Mouse (Mus musculus): Measurements from ENCODE around the gene Fam219a. TPM values are rescaled to one million over a fixed set of nuclear protein-coding genes. Genes with fewer than 3 reads are reported as not detected.
A peak's percentile ranks its signal among the peaks of the same experiment; 100 is the strongest.

The Fam219a gene
- polyA plus RNA-seq, 1 experiment from 2014 or later: 9.3 TPM

DNA sequence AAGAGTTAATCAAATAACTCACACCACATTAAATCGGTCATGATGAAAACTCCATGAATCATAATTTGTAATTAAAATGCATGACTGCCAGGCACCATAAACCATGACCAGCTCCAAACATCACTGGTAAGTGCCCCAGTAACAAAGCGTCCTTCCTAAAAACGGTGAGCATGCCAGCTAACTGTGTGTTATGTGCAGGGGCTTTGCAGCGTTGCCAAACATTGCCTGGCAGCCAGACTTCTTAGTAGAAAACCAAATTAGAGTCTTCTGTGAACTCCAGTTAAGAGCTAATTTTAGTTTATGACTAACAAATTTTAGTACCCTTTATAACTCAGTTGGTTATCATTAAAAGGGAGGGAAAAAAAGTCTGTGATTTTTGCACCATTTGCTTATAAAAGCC is 4.2 kb upstream of the Fam219a start:
- Histone ChIP-seq H3K9ac (no peak overlapping the region), H3K4me1 (peaks cover 33% of the 10 kb centered on the region), H3K4me3 (replicated peaks) (no peak overlapping the region), H3K4me2 (no peak overlapping the region), H3K36me3 (replicated peaks) (no peaks in the 10 kb centered on the region), H3K27me3 (peaks cover 6% of the 10 kb centered on the region; the same call in 1 of the 2 replicates), H3K9me3 (no peaks in the 10 kb centered on the region), H3K27ac (no peak overlapping the region)
- WGBS: 75% methylated on average over 4 of the region's 4 CpGs
- no peak for ATAC-seq (ENCODE audit: low FRiP score)

DNA sequence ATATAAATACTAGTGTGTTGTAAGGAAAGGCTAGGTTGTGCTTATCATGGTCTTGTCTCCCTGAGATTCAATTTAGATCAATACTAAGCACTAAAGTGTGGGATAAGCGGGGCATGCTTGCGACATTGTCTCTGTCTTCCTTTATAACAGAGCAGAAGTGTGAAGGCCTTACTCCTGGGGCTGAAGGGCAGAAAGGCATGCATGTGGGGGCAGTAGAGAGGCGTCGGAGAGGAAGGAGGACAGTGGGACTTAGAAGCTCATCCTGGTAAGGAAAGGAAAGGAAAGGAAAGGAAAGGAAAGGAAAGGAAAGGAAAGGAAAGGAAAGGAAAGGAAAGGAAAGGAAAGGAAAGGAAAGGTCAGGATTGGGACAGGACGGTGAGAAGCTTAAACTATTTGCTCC is 2.2 kb upstream of the Fam219a start:
- no peak overlapping the region for H3K4me3 ChIP-seq (replicated peaks)
- no peak overlapping the region for H3K9ac ChIP-seq
- H3K9me3 ChIP-seq: no peaks in the 10 kb centered on the region
- WGBS: 22% methylated on average over 5 of the region's 5 CpGs
- peaks cover 39% of the 10 kb centered on the region for H3K4me1 ChIP-seq
- no peak for ATAC-seq (ENCODE audit: low FRiP score)
- H3K27ac ChIP-seq: no peak overlapping the region
- H3K4me2 ChIP-seq: no peak overlapping the region
- peaks cover 6% of the 10 kb centered on the region; the same call in 1 of the 2 replicates for H3K27me3 ChIP-seq
- no peaks in the 10 kb centered on the region for H3K36me3 ChIP-seq (replicated peaks)

DNA sequence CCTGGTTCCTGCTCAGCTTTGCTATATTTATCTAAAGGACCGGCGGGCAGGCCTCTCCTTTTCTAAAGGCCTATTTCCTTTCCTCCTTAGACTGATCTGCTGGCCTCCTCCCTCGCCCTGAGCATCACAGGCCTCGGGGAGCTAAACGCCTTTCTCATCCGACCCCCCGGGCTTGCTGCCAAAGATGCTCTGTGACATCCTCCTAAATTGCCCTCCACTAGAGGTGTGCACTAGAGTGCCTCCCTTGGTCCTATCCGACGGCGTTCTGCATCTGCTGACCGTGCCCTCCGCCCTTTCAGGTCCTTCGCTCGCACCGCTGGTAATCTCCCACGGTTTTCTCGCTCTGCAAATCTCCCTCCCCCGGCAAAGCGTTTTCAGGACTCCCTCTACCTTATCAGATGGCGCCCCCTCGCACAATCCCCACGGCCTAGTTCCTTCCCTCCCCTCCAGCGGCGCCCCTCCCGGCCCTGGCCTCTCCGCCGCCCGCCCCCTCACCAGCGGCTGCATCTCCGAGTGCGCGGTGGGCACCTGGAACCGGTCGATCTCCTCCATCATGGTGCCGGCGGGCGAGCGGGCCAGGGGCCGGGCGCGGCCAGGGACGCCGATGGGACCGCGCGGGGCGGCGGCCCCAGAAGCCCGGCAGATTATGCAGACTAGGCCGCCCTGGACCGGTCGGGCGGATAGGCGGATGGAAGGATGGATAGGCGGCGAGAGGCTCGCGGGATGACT is 492 bp downstream of the Fam219a start:
- H3K27ac ChIP-seq: peak overlapping the region; percentile 93
- peak overlapping the region; percentile 83 for H3K4me3 ChIP-seq (replicated peaks)
- ATAC-seq (ENCODE audit: low FRiP score): peak; percentile 30
- no peaks in the 10 kb centered on the region for H3K9me3 ChIP-seq
- H3K27me3 ChIP-seq: peaks cover 6% of the 10 kb centered on the region; the same call in 1 of the 2 replicates
- peak overlapping the region; percentile 89 for H3K9ac ChIP-seq
- H3K4me1 ChIP-seq: peaks cover 39% of the 10 kb centered on the region
- no peaks in the 10 kb centered on the region for H3K36me3 ChIP-seq (replicated peaks)
- peak overlapping the region; percentile 66 for H3K4me2 ChIP-seq
- under 1% methylated on average over 58 of the region's 58 CpGs for WGBS

DNA sequence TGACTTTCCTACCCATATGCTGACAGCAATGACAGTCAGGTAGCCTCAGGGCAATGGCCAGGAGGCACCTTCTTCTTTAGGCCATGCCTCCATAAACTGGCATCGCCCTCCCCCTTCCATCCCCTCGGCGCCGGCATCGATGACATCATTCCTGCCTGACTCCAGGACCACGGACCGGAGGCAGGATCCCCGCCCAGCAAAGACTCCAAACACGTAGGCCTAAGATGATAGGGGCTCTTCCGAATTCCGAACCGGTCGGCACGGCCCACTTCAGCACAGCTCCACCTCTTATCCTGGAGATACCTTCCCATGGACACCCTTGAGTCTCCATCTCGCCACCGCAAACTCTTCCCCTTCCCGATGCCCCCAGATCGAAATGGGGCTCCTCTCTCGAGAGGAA is 1.1 kb downstream of the Fam219a start:
- peaks cover 6% of the 10 kb centered on the region; the same call in 1 of the 2 replicates for H3K27me3 ChIP-seq
- peak overlapping the region; percentile 83 for H3K4me3 ChIP-seq (replicated peaks)
- 2% methylated on average over 19 of the region's 19 CpGs for WGBS
- no peaks in the 10 kb centered on the region for H3K36me3 ChIP-seq (replicated peaks)
- peak overlapping the region; percentile 66 for H3K4me2 ChIP-seq
- H3K4me1 ChIP-seq: peaks cover 39% of the 10 kb centered on the region
- H3K9me3 ChIP-seq: no peaks in the 10 kb centered on the region
- ATAC-seq (ENCODE audit: low FRiP score): no peak
- H3K9ac ChIP-seq: peak overlapping the region; percentile 89
- H3K27ac ChIP-seq: peak overlapping the region; percentile 93

DNA sequence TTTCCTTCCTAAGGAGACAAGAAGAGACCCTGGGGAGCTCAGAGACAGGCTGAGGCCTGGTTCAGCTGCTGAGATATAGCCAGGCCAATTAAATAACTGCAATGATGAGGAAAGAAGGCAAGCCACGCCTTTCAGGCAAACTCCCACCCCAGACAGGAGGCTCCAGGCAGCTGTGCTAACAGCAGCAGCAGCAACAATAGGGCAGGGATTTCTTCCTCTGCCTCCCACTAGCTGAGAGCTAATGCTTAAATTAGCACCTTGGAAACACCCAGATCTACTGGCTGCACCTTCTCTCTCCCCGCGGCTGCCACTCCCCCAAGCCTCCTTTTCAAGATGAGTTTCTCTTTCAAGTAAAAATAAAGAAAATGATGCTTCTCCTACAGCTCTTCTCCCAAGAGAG is 3.2 kb downstream of the Fam219a start:
- 0 out of 2 replicates have a peak overlapping the region, but pooled peaks have one; percentile 6 for H3K4me2 ChIP-seq
- no peak for ATAC-seq (ENCODE audit: low FRiP score)
- peaks cover 39% of the 10 kb centered on the region for H3K4me1 ChIP-seq
- H3K27ac ChIP-seq: 0 out of 2 replicates have a peak overlapping the region, but pooled peaks have one; percentile 31
- WGBS: 8% methylated on average over 3 of the region's 3 CpGs
- H3K9me3 ChIP-seq: no peaks in the 10 kb centered on the region
- no peak overlapping the region for H3K9ac ChIP-seq
- no peaks in the 10 kb centered on the region for H3K36me3 ChIP-seq (replicated peaks)
- H3K27me3 ChIP-seq: peaks cover under 1% of the 10 kb centered on the region; the same call in 1 of the 2 replicates
- no peak overlapping the region for H3K4me3 ChIP-seq (replicated peaks)

DNA sequence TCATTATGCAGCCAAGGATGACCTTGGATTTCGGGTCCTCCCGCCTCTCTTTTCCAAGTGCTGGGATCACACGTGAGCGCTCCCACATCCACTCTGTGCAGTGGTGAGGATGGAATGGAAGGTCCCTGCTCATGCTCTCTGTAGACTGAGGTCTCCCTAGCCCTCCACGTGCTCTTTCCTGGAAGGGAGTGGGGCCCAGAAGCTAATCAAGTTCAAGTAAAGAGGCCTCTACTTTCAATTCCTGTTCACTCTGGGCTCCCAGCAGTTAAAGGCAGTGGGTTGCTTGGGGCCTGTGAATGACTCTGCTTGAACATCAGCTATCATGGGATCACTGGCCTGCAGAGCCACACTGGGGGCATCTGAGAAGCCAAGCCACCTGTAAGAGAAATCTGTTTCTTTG is 6.0 kb downstream of the Fam219a start:
- Histone ChIP-seq H3K4me1 (peaks cover 25% of the 10 kb centered on the region), H3K27ac (no peak overlapping the region), H3K27me3 (no peaks in the 10 kb centered on the region), H3K9ac (no peak overlapping the region), H3K9me3 (no peaks in the 10 kb centered on the region), H3K4me3 (replicated peaks) (no peak overlapping the region), H3K36me3 (replicated peaks) (no peaks in the 10 kb centered on the region), H3K4me2 (no peak overlapping the region)
- no peak for ATAC-seq (ENCODE audit: low FRiP score)
- 91% methylated on average over 5 of the region's 5 CpGs for WGBS

DNA sequence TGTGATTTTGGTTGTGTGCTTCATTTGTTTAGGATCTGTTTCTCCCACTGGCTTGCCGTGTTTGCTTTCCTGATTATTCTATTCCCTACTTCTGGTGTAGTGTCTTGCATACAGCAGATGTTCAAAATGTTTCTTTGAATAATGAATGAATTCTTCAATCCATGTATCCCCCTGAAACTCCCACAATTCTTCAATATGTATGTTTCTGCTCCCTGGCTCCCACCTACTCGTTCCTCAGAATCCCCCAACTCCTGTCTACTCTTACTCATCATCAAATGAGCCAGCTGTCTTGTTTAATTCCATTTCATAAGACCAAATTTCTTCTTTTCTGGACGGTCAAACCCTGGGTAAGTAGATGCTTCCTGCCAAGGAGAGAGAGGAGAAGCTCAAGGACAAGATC is 12.2 kb downstream of the Fam219a start:
- no peaks in the 10 kb centered on the region for H3K27me3 ChIP-seq
- WGBS: 82% methylated on average over 3 of the region's 3 CpGs
- no peaks in the 10 kb centered on the region for H3K36me3 ChIP-seq (replicated peaks)
- peaks cover 25% of the 10 kb centered on the region for H3K4me1 ChIP-seq
- no peak overlapping the region for H3K9ac ChIP-seq
- no peak overlapping the region for H3K27ac ChIP-seq
- H3K4me3 ChIP-seq (replicated peaks): no peak overlapping the region
- no peaks in the 10 kb centered on the region for H3K9me3 ChIP-seq
- no peak for ATAC-seq (ENCODE audit: low FRiP score)
- no peak overlapping the region for H3K4me2 ChIP-seq

DNA sequence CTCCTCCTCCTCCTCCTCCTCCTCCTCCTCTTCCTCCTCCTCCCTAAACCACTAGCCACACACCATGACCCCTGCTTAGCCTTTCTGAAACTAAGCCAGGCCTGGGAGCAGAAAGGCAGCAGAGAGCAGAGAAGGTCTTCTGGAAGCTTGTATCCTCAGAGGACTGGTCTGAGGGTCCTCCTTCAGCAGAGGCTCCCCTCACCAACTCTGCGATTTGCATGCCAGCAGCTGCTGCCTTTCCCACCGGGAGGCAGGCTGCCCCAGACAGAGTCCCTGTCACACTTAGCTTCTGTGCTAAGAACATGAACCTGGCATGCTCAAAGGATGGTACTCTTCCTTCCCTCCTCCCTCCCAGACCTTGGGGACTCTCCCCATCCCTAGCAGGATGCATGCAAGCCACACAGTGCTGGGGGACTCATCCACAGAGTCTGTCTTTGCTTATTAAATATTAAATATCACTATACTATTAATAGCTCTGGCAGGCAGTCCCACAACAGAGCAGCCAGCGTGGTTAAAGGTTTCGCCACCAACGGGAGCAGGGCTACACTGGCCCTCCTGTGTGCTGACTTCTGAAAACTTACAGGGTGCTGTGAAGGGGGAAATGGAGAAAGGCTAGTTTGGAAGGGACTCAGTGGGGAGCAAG is 12.9 kb downstream of the Fam219a start:
- Histone ChIP-seq H3K36me3 (replicated peaks) (no peaks in the 10 kb centered on the region), H3K4me3 (replicated peaks) (no peak overlapping the region), H3K9ac (no peak overlapping the region), H3K9me3 (no peaks in the 10 kb centered on the region), H3K27ac (no peak overlapping the region), H3K4me1 (peaks cover 25% of the 10 kb centered on the region), H3K27me3 (no peaks in the 10 kb centered on the region), H3K4me2 (no peak overlapping the region)
- no peak for ATAC-seq (ENCODE audit: low FRiP score)
- WGBS: 67% methylated on average over 5 of the region's 5 CpGs

DNA sequence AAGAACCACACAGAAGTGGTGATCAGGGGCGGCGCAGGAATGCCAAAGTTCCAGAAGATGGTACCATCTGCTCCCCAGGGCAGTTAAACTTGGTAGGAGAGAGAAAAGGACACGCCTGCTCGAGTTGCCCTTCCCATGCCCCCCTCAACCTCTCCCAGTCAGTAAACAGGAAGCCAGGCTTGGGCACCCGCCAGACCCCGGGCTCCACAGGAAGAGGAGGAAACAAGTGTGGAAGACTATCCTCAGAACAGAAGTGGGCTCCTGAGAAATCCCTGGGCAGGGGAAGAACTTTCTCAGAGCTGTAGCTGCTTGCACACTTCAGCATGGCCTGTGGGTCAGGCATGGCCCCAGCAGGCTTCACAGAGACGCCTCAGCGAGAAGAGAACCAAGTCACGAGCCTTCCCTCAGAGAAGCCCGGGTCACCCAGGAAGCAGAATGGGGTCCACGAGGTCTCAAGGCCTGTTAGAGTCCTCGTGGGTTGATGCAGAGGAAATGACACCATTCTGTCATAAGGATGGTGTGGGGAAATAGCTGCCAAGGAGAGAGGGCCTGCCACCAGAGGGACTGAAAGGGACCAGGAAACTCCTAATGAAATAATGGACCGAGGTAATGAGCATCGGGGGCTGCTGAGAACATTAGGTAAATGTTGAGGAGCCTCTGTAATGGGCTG is 14.2 kb downstream of the Fam219a start:
- H3K27ac ChIP-seq: 0 out of 2 replicates have a peak overlapping the region, but pooled peaks have one; percentile 38
- no peak overlapping the region for H3K9ac ChIP-seq
- H3K4me2 ChIP-seq: no peak overlapping the region
- H3K4me3 ChIP-seq (replicated peaks): no peak overlapping the region
- no peak for ATAC-seq (ENCODE audit: low FRiP score)
- H3K4me1 ChIP-seq: peaks cover 25% of the 10 kb centered on the region
- WGBS: 78% methylated on average over 14 of the region's 14 CpGs
- H3K36me3 ChIP-seq (replicated peaks): no peaks in the 10 kb centered on the region
- no peaks in the 10 kb centered on the region for H3K9me3 ChIP-seq
- no peaks in the 10 kb centered on the region for H3K27me3 ChIP-seq

DNA sequence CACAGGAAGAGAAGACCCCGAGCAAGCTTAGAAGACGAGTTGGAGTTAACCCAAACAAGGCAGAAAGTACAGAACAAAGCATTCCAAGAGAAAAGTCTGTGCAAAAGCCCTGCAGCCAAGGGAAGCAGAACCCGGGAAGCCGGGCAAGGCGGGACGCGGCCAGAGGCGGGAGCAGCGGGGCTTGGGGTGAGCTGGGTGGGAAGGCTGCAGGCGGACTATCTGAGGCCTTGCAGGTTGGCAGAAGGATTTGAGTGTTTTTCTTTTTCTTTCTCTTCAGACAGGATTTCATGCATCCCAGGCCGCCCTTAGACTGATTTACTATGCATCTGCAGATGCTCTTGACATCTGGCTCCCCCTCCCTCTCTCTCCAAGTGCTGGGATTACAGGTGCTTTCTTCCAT is 16.2 kb downstream of the Fam219a start:
- Histone ChIP-seq H3K9ac (no peak overlapping the region), H3K9me3 (no peaks in the 10 kb centered on the region), H3K4me3 (replicated peaks) (no peak overlapping the region), H3K4me2 (no peak overlapping the region), H3K27me3 (no peaks in the 10 kb centered on the region), H3K27ac (0 out of 2 replicates have a peak overlapping the region, but pooled peaks have one; percentile 9), H3K36me3 (replicated peaks) (no peaks in the 10 kb centered on the region), H3K4me1 (peaks cover 25% of the 10 kb centered on the region)
- 72% methylated on average over 11 of the region's 11 CpGs for WGBS
- no peak for ATAC-seq (ENCODE audit: low FRiP score)

DNA sequence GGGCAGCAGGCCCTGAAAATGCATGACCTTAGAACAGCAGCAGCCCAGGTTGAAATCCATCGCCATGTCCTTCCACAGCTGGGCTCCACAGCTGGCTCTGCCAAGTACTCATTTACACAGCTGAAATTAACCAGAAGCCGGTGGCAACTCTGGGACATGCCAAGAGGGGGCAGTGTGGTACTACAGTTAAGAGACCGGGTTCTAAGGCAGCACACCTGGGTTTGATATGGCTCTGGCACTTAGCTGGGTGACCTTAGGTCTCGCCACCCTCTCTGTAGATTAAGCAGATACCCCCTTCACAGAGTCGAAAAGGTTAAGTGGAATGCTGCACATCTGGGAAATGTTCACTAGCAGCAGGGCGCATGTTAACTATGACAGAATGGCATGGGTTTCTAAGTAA is 16.8 kb downstream of the Fam219a start:
- ATAC-seq (ENCODE audit: low FRiP score): no peak
- Histone ChIP-seq H3K27me3 (no peaks in the 10 kb centered on the region), H3K4me1 (peaks cover 25% of the 10 kb centered on the region), H3K9me3 (no peaks in the 10 kb centered on the region), H3K27ac (no peak overlapping the region), H3K36me3 (replicated peaks) (no peaks in the 10 kb centered on the region), H3K4me3 (replicated peaks) (no peak overlapping the region), H3K4me2 (no peak overlapping the region), H3K9ac (no peak overlapping the region)
- 39% methylated on average over 6 of the region's 6 CpGs for WGBS

DNA sequence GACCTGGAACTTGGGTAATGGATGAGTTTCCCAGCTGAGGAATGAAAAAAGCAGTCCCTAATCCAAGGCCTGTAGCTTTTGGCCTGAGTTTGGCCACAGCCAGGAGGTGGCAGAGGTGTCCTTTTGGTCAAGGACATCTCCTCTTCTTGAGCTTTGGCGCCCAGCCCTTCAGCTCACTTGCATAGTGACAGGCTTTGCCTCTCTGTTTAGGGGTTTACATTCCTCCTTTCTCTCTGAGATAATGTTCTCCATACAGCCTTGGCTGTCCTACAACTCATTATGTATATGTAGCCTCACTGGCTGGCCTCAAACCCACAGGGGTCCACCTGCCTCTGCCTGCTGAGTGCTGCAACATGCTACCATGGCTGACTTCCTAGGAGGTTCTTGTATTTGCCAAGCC is 22.3 kb downstream of the Fam219a start:
- Histone ChIP-seq H3K4me2 (no peak overlapping the region), H3K36me3 (replicated peaks) (no peaks in the 10 kb centered on the region), H3K27me3 (no peaks in the 10 kb centered on the region), H3K9ac (no peak overlapping the region), H3K27ac (no peak overlapping the region), H3K4me3 (replicated peaks) (no peak overlapping the region), H3K4me1 (peaks cover 12% of the 10 kb centered on the region), H3K9me3 (no peaks in the 10 kb centered on the region)
- 78% methylated on average over 1 of the region's 1 CpGs for WGBS
- no peak for ATAC-seq (ENCODE audit: low FRiP score)
